Mouse (Mus musculus) myocyte (in vitro differentiated cells): ENCODE results near the gene Rpp14. TPM values are rescaled to one million over a fixed set of nuclear protein-coding genes. Genes with fewer than 3 reads are reported as not detected.
"Not testable (repeated sequence)": the region's sequence is repeated elsewhere in the genome, so short reads cannot be mapped to it uniquely, and the experiment has no call there.

Experiments used
- H3K27me3 ChIP-seq: one replicate; pipeline ENCODE4 v1.6.1; 2011; ENCODE audit not compliant: control insufficient read depth, insufficient read depth, insufficient read length
- H3K36me3 ChIP-seq: one replicate; pipeline ENCODE4 v1.6.1; 2011; ENCODE audit not compliant: control insufficient read depth, insufficient read depth
- H3K4me2 ChIP-seq: one replicate; pipeline ENCODE4 v1.6.1; 2011; ENCODE audit warnings: low read depth, control low read depth
- H3K4me3 ChIP-seq: one replicate; pipeline ENCODE4 v1.5.1; 2011; ENCODE audit warnings: mild to moderate bottlenecking, control low read depth, moderate library complexity
- H3K79me2 ChIP-seq: one replicate; pipeline ENCODE4 v1.6.1; 2011; ENCODE audit not compliant: control insufficient read depth, insufficient read depth
- H3ac ChIP-seq: one replicate; pipeline ENCODE4 v1.6.1; 2011; ENCODE audit not compliant: control insufficient read depth, insufficient read length
- CEBPB ChIP-seq: IDR thresholded peaks from 2 replicates; pipeline ENCODE4 v1.6.1; 2011; ENCODE audit warnings: mild to moderate bottlenecking, moderate library complexity; ENCODE audit not compliant: poor library complexity, insufficient read depth, severe bottlenecking
- E2F4 ChIP-seq: IDR thresholded peaks from one replicate; pipeline ENCODE4 v1.6.1; 2011; ENCODE audit warnings: mild to moderate bottlenecking, control low read depth, moderate library complexity; ENCODE audit not compliant: insufficient read depth
- MAX ChIP-seq: IDR thresholded peaks from one replicate; pipeline ENCODE4 v1.6.1; 2011; ENCODE audit warnings: low read depth, mild to moderate bottlenecking, control low read depth
- MYOD1 ChIP-seq, 3 experiments: IDR thresholded peaks; one replicate each; pipeline ENCODE4 v1.6.1; 2011; ENCODE audit warnings: control low read depth in 2 of 3, low read depth in 2 of 3, mild to moderate bottlenecking in 2 of 3, moderate library complexity in 1 of 3; ENCODE audit not compliant: insufficient read length in 2 of 3, control insufficient read depth in 1 of 3
- MYOG ChIP-seq, 3 experiments: IDR thresholded peaks; one replicate each; pipeline ENCODE4 v1.6.1; 2011; ENCODE audit warnings: control low read depth in 2 of 3, low read depth in 2 of 3, mild to moderate bottlenecking in 2 of 3; ENCODE audit not compliant: insufficient read length in 2 of 3, control insufficient read depth in 1 of 3, insufficient read depth in 1 of 3
- POLR2A ChIP-seq: IDR thresholded peaks from one replicate; pipeline ENCODE4 v1.6.1; 2011; ENCODE audit warnings: low read depth, mild to moderate bottlenecking, control low read depth, moderate library complexity; ENCODE audit not compliant: insufficient read length
- POLR2AphosphoS2 ChIP-seq: IDR thresholded peaks from one replicate; pipeline ENCODE4 v1.6.1; 2011; ENCODE audit warnings: low read depth, control low read depth; ENCODE audit not compliant: insufficient read length
- REST ChIP-seq: IDR thresholded peaks from one replicate; pipeline ENCODE4 v1.6.1; 2011; ENCODE audit warnings: mild to moderate bottlenecking, control low read depth, moderate library complexity; ENCODE audit not compliant: insufficient read depth, insufficient read length
- SRF ChIP-seq: IDR thresholded peaks from one replicate; pipeline ENCODE4 v1.6.1; 2011; ENCODE audit warnings: low read depth; ENCODE audit not compliant: control insufficient read depth, insufficient read length
- TCF12 ChIP-seq: IDR thresholded peaks from one replicate; pipeline ENCODE4 v1.6.1; 2011; ENCODE audit warnings: mild to moderate bottlenecking, control low read depth; ENCODE audit not compliant: poor library complexity, insufficient read depth, severe bottlenecking
- TCF3 ChIP-seq: IDR thresholded peaks from one replicate; pipeline ENCODE4 v1.6.1; 2011; ENCODE audit warnings: low read depth, control low read depth; ENCODE audit not compliant: insufficient read length
- USF1 ChIP-seq: IDR thresholded peaks from one replicate; pipeline ENCODE4 v1.6.1; 2011; ENCODE audit warnings: low read depth, mild to moderate bottlenecking, control low read depth, moderate library complexity
- polyA plus RNA-seq: library from polyadenylated mRNA; unstranded; fragments of >200 nt; fragmentation: generic; extraction: Trizol; gene quantifications from one replicate; pipeline ENCODE4 v1.2.1, GENCODE M21; 2012; ENCODE audit warnings: missing spikeins

Rpp14 gene
- polyA plus RNA-seq, 1 experiment, result 22.2 TPM

GRCm38 (mm10) chr14:8115772-8116171 is 35.6 kb downstream of the Rpp14 start:
- Histone ChIP-seq H3K36me3 (no peaks in the 10 kb centered on the region), H3K79me2 (no peaks in the 10 kb centered on the region), H3ac (no peak overlapping the region), H3K27me3 (no peaks in the 10 kb centered on the region), H3K4me3 (no peak overlapping the region), H3K4me2 (no peak overlapping the region)
- no peak for TF ChIP-seq TCF3
- no peak for TF ChIP-seq TCF12
- no peak for TF ChIP-seq MYOG (IDR thresholded peaks at IDR 0.05; ENCODE audit: control insufficient read depth in 1 of 3, insufficient read depth in 1 of 3, insufficient read length in 2 of 3, low read depth in 2 of 3)
- TF ChIP-seq CEBPB, result no peak
- no peak for TF ChIP-seq MYOD1 (IDR thresholded peaks at IDR 0.05; ENCODE audit: control insufficient read depth in 1 of 3, insufficient read length in 2 of 3, low read depth in 2 of 3)
- TF ChIP-seq E2F4, result no peak
- no peak for TF ChIP-seq POLR2A
- TF ChIP-seq REST, result no peak
- no peak for TF ChIP-seq USF1
- no peak for TF ChIP-seq MAX
- no peak for TF ChIP-seq SRF
- TF ChIP-seq POLR2AphosphoS2, result no peak

GRCm38 (mm10) chr14:8117371-8117770 is 37.2 kb downstream of the Rpp14 start:
- no peaks in the 10 kb centered on the region for H3K79me2 ChIP-seq
- no peak overlapping the region for H3K4me3 ChIP-seq
- no peak overlapping the region for H3ac ChIP-seq
- no peak for TF ChIP-seq TCF12
- peak in 1 of 3 experiments; percentile 10 for TF ChIP-seq MYOG (IDR thresholded peaks at IDR 0.05; ENCODE audit: control insufficient read depth in 1 of 3, insufficient read depth in 1 of 3, insufficient read length in 2 of 3, low read depth in 2 of 3)
- peak in 2 of 3 experiments; percentile 18 to 19 for TF ChIP-seq MYOD1 (IDR thresholded peaks at IDR 0.05; ENCODE audit: control insufficient read depth in 1 of 3, insufficient read length in 2 of 3, low read depth in 2 of 3)
- no peaks in the 10 kb centered on the region for H3K27me3 ChIP-seq
- H3K36me3 ChIP-seq, result no peaks in the 10 kb centered on the region
- no peak overlapping the region for H3K4me2 ChIP-seq

- Histone ChIP-seq H3K79me2 (no peaks in the 10 kb centered on the region), H3K4me3 (no peak overlapping the region), H3K36me3 (no peaks in the 10 kb centered on the region), H3ac (no peak overlapping the region), H3K4me2 (no peak overlapping the region), H3K27me3 (no peaks in the 10 kb centered on the region)
- TF ChIP-seq MYOD1 (IDR thresholded peaks at IDR 0.05; ENCODE audit: control insufficient read depth in 1 of 3, insufficient read length in 2 of 3, low read depth in 2 of 3), result no peak
Observed at GRCm38 (mm10) chr14:8119454-8119853, 39.3 kb downstream of the Rpp14 start.

GRCm38 (mm10) chr14:8119904-8120303 is 39.7 kb downstream of the Rpp14 start:
- no peaks in the 10 kb centered on the region for H3K36me3 ChIP-seq
- no peak overlapping the region for H3K4me2 ChIP-seq
- H3K79me2 ChIP-seq, result no peaks in the 10 kb centered on the region
- H3K27me3 ChIP-seq, result no peaks in the 10 kb centered on the region
- no peak for TF ChIP-seq POLR2A
- no peak for TF ChIP-seq REST
- no peak for TF ChIP-seq USF1
- no peak for TF ChIP-seq E2F4
- no peak for TF ChIP-seq POLR2AphosphoS2
- TF ChIP-seq CEBPB, result no peak
- no peak for TF ChIP-seq TCF12
- no peak overlapping the region for H3ac ChIP-seq
- no peak overlapping the region for H3K4me3 ChIP-seq

- Histone ChIP-seq H3K4me3 (no peak overlapping the region), H3K79me2 (no peaks in the 10 kb centered on the region), H3K27me3 (no peaks in the 10 kb centered on the region), H3K36me3 (no peaks in the 10 kb centered on the region), H3ac (no peak overlapping the region), H3K4me2 (no peak overlapping the region)
- TF ChIP-seq TCF3 (no peak), REST (no peak), POLR2AphosphoS2 (no peak), USF1 (no peak)
Observed at GRCm38 (mm10) chr14:8123141-8123540, 43.0 kb downstream of the Rpp14 start.

- H3K27me3 ChIP-seq, H3K4me2 ChIP-seq, H3K79me2 ChIP-seq, H3K36me3 ChIP-seq, H3ac ChIP-seq, H3K4me3 ChIP-seq: not testable (repeated sequence)
Observed at GRCm38 (mm10) chr14:8123611-8124010, 43.4 kb downstream of the Rpp14 start.
